Mouse (Mus musculus) left cerebral cortex, postnatal 25 days (tissue): Measurements from ENCODE around the gene Tefm. TPM values are rescaled to one million over a fixed set of nuclear protein-coding genes. Genes with fewer than 3 reads are reported as not detected.
A peak's percentile ranks its signal among the peaks of the same experiment; 100 is the strongest.
"Not testable (repeated sequence)": the region's sequence is repeated elsewhere in the genome, so short reads cannot be mapped to it uniquely, and the experiment has no call there.

Source experiments
- DNase-seq, 2 experiments: peaks; one replicate each; pipeline ENCODE4 v3.0.0; 2022; ENCODE audit warnings: low spot score in 2 of 2, mixed read lengths in 1 of 2
- intact Hi-C: fragments of 180-260 bp; cut with DNase I; formaldehyde crosslinking; loops from one replicate; pipeline ENCODE4 v1.15.1; 2025
- total RNA-seq, 2 experiments: library from RNA; stranded (reverse); gene quantifications; 2 replicates each; pipeline ENCODE4 v1.2.3; 2021

Tefm gene
- total RNA-seq, 2 experiments from 2014 or later = 9.4 to 10.0 TPM

GRCm38 (mm10) chr11:80163362-80164116 is 21.6 kb upstream of the Tefm start:
- DNase-seq = no peak
- intact Hi-C loops = no loop called here

GRCm38 (mm10) chr11:80161041-80161440 is 19.1 kb upstream of the Tefm start:
- DNase-seq = no peak
- intact Hi-C loops = no loop called here

- intact Hi-C loops = no loop called here
- DNase-seq = no peak
Observed at GRCm38 (mm10) chr11:80159018-80159417, 17.0 kb upstream of the Tefm start.

GRCm38 (mm10) chr11:80156841-80157240 is 14.9 kb upstream of the Tefm start:
- DNase-seq = no peak
- intact Hi-C loops = no loop called here

GRCm38 (mm10) chr11:80155961-80156360 is 14.0 kb upstream of the Tefm start:
- intact Hi-C loops = no loop called here

GRCm38 (mm10) chr11:80155541-80155940 is 13.6 kb upstream of the Tefm start:
- intact Hi-C loops = no loop called here
- no peak for DNase-seq

More at GRCm38 (mm10) chr11:80155961-80156360, 14.0 kb upstream of the Tefm start:
- no peak for DNase-seq

- intact Hi-C loops = no loop called here
- no peak for DNase-seq
Observed at GRCm38 (mm10) chr11:80154501-80154900, 12.5 kb upstream of the Tefm start.

GRCm38 (mm10) chr11:80153857-80154495 is 12.0 kb upstream of the Tefm start, which contains the start of gene Adap2:
TSS of gene Adap2 (plus strand) at chr11:80154105.
- DNase-seq = peak; percentile 62 to 72
- intact Hi-C loops = no loop called here

GRCm38 (mm10) chr11:80152376-80152775 is 10.4 kb upstream of the Tefm start:
- intact Hi-C loops = no loop called here
- no peak for DNase-seq

GRCm38 (mm10) chr11:80151541-80151940 is 9.6 kb upstream of the Tefm start:
- intact Hi-C loops = no loop called here

GRCm38 (mm10) chr11:80150566-80150965 is 8.6 kb upstream of the Tefm start:
- DNase-seq = no peak
- intact Hi-C loops = no loop called here

More at GRCm38 (mm10) chr11:80151541-80151940, 9.6 kb upstream of the Tefm start:
- DNase-seq = no peak

- no peak for DNase-seq
- intact Hi-C loops = no loop called here
Observed at GRCm38 (mm10) chr11:80149412-80150023, 7.5 kb upstream of the Tefm start.

GRCm38 (mm10) chr11:80148974-80149373 is 7.0 kb upstream of the Tefm start:
- intact Hi-C loops = not testable (repeated sequence)

GRCm38 (mm10) chr11:80148313-80148712 is 6.3 kb upstream of the Tefm start:
- no peak for DNase-seq
- intact Hi-C loops = no loop called here

More at GRCm38 (mm10) chr11:80148974-80149373, 7.0 kb upstream of the Tefm start:
- DNase-seq = not testable (repeated sequence)

GRCm38 (mm10) chr11:80147748-80148147 is 5.8 kb upstream of the Tefm start:
- intact Hi-C loops = no loop called here
- DNase-seq = no peak

- intact Hi-C loops = no loop called here
- no peak for DNase-seq
Observed at GRCm38 (mm10) chr11:80145787-80146275, 3.9 kb upstream of the Tefm start.

- intact Hi-C loops = loop anchor here (5.0 kb wide), 2 partner anchors 56 to 101 kb away; partner anchors contain the start of gene Atad5
- DNase-seq = no peak
Observed at GRCm38 (mm10) chr11:80142872-80143271, 897 bp upstream of the Tefm start.

- intact Hi-C loops = no loop called here
- DNase-seq = no peak
Observed at GRCm38 (mm10) chr11:80137773-80138172, 4.2 kb downstream of the Tefm start.

- intact Hi-C loops = no loop called here
- no peak for DNase-seq
Observed at GRCm38 (mm10) chr11:80136786-80137185, 5.2 kb downstream of the Tefm start.

- intact Hi-C loops = no loop called here
- DNase-seq = no peak
Observed at GRCm38 (mm10) chr11:80135954-80136683, 5.9 kb downstream of the Tefm start.
